Mouse (Mus musculus): ENCODE results near the gene Ywhae. TPM values are rescaled to one million over a fixed set of nuclear protein-coding genes. Genes with fewer than 3 reads are reported as not detected.
"Not testable (repeated sequence)": the region's sequence is repeated elsewhere in the genome, so short reads cannot be mapped to it uniquely, and the experiment has no call there.

Ywhae gene
- polyA plus RNA-seq, 1 experiment from 2014 or later = 1,584 TPM

GRCm38 (mm10) chr11:75700557-75700956 is 32.1 kb upstream of the Ywhae start:
- Histone ChIP-seq H3K4me1 (ENCODE audit: control insufficient read depth, insufficient read depth, low read length) (no peaks in the 10 kb centered on the region), H3K4me3 (ENCODE audit: low read depth, low read length) (no peak overlapping the region), H3K27me3 (ENCODE audit: control insufficient read depth, insufficient read depth, low read depth, low read length) (no peaks in the 10 kb centered on the region), H3K4me2 (ENCODE audit: low read length) (no peak overlapping the region), H3K36me3 (ENCODE audit: control insufficient read depth, insufficient read depth, low read length) (peaks cover 29% of the 10 kb centered on the region), H3K9ac (ENCODE audit: low read depth, low read length) (no peak overlapping the region), H3K27ac (ENCODE audit: low read length) (no peak overlapping the region), H3K9me3 (replicated peaks; ENCODE audit: control insufficient read depth, low read length, poor library complexity, severe bottlenecking) (no peaks in the 10 kb centered on the region)
- ATAC-seq = no peak
- WGBS = 95% methylated on average over 5 of the region's 5 CpGs

- Histone ChIP-seq H3K4me1 (ENCODE audit: control insufficient read depth, insufficient read depth, low read length) (no peaks in the 10 kb centered on the region), H3K27ac (ENCODE audit: low read length) (no peak overlapping the region), H3K36me3 (ENCODE audit: control insufficient read depth, insufficient read depth, low read length) (peaks cover 27% of the 10 kb centered on the region), H3K4me2 (ENCODE audit: low read length) (no peak overlapping the region), H3K4me3 (ENCODE audit: low read depth, low read length) (no peak overlapping the region), H3K9ac (ENCODE audit: low read depth, low read length) (no peak overlapping the region), H3K9me3 (replicated peaks; ENCODE audit: control insufficient read depth, low read length, poor library complexity, severe bottlenecking) (no peaks in the 10 kb centered on the region), H3K27me3 (ENCODE audit: control insufficient read depth, insufficient read depth, low read depth, low read length) (no peaks in the 10 kb centered on the region)
- WGBS = 94% methylated on average over 6 of the region's 6 CpGs
- no peak for ATAC-seq
Measured at GRCm38 (mm10) chr11:75702761-75703160, 29.9 kb upstream of the Ywhae start.

- Histone ChIP-seq H3K27ac (ENCODE audit: low read length) (no peak overlapping the region), H3K4me3 (ENCODE audit: low read depth, low read length) (no peak overlapping the region), H3K4me2 (ENCODE audit: low read length) (no peak overlapping the region), H3K9ac (ENCODE audit: low read depth, low read length) (no peak overlapping the region), H3K27me3 (ENCODE audit: control insufficient read depth, insufficient read depth, low read depth, low read length) (no peaks in the 10 kb centered on the region), H3K36me3 (ENCODE audit: control insufficient read depth, insufficient read depth, low read length) (peaks cover 22% of the 10 kb centered on the region), H3K4me1 (ENCODE audit: control insufficient read depth, insufficient read depth, low read length) (no peaks in the 10 kb centered on the region), H3K9me3 (replicated peaks; ENCODE audit: control insufficient read depth, low read length, poor library complexity, severe bottlenecking) (no peaks in the 10 kb centered on the region)
- ATAC-seq = no peak
- 93% methylated on average over 2 of the region's 2 CpGs for WGBS
Measured at GRCm38 (mm10) chr11:75703748-75704147, 28.9 kb upstream of the Ywhae start.

GRCm38 (mm10) chr11:75713949-75714348 is 18.7 kb upstream of the Ywhae start:
- no peak overlapping the region for H3K4me2 ChIP-seq (ENCODE audit: low read length)
- no peak overlapping the region for H3K9ac ChIP-seq (ENCODE audit: low read depth, low read length)
- ATAC-seq = no peak
- H3K4me3 ChIP-seq (ENCODE audit: low read depth, low read length) = no peak overlapping the region
- no peaks in the 10 kb centered on the region for H3K9me3 ChIP-seq (replicated peaks; ENCODE audit: control insufficient read depth, low read length, poor library complexity, severe bottlenecking)
- WGBS = 97% methylated on average over 1 of the region's 1 CpGs
- H3K27me3 ChIP-seq (ENCODE audit: control insufficient read depth, insufficient read depth, low read depth, low read length) = no peaks in the 10 kb centered on the region
- no peaks in the 10 kb centered on the region for H3K4me1 ChIP-seq (ENCODE audit: control insufficient read depth, insufficient read depth, low read length)
- no peaks in the 10 kb centered on the region for H3K36me3 ChIP-seq (ENCODE audit: control insufficient read depth, insufficient read depth, low read length)
- no peak overlapping the region for H3K27ac ChIP-seq (ENCODE audit: low read length)

- Histone ChIP-seq H3K27ac (ENCODE audit: low read length) (no peak overlapping the region), H3K4me3 (ENCODE audit: low read depth, low read length) (no peak overlapping the region), H3K4me1 (ENCODE audit: control insufficient read depth, insufficient read depth, low read length) (no peaks in the 10 kb centered on the region), H3K9me3 (replicated peaks; ENCODE audit: control insufficient read depth, low read length, poor library complexity, severe bottlenecking) (no peaks in the 10 kb centered on the region), H3K36me3 (ENCODE audit: control insufficient read depth, insufficient read depth, low read length) (no peaks in the 10 kb centered on the region), H3K27me3 (ENCODE audit: control insufficient read depth, insufficient read depth, low read depth, low read length) (no peaks in the 10 kb centered on the region), H3K9ac (ENCODE audit: low read depth, low read length) (no peak overlapping the region), H3K4me2 (ENCODE audit: low read length) (no peak overlapping the region)
- ATAC-seq = no peak
- WGBS = 17% methylated on average over 12 of the region's 12 CpGs
Measured at GRCm38 (mm10) chr11:75715556-75715955, 17.1 kb upstream of the Ywhae start.

GRCm38 (mm10) chr11:75716661-75717325 is 15.9 kb upstream of the Ywhae start:
- H3K9ac ChIP-seq (ENCODE audit: low read depth, low read length) = no peak overlapping the region
- no peaks in the 10 kb centered on the region; the same call in 1 of the 2 replicates for H3K9me3 ChIP-seq (replicated peaks; ENCODE audit: control insufficient read depth, low read length, poor library complexity, severe bottlenecking)
- H3K4me1 ChIP-seq (ENCODE audit: control insufficient read depth, insufficient read depth, low read length) = no peaks in the 10 kb centered on the region
- no peak overlapping the region for H3K27ac ChIP-seq (ENCODE audit: low read length)
- no peaks in the 10 kb centered on the region for H3K27me3 ChIP-seq (ENCODE audit: control insufficient read depth, insufficient read depth, low read depth, low read length)
- no peak for ATAC-seq
- H3K4me3 ChIP-seq (ENCODE audit: low read depth, low read length) = no peak overlapping the region
- H3K36me3 ChIP-seq (ENCODE audit: control insufficient read depth, insufficient read depth, low read length) = no peaks in the 10 kb centered on the region
- WGBS = 78% methylated on average over 7 of the region's 8 CpGs
- no peak overlapping the region for H3K4me2 ChIP-seq (ENCODE audit: low read length)

- WGBS = 64% methylated on average over 4 of the region's 4 CpGs
- H3K4me2 ChIP-seq (ENCODE audit: low read length) = no peak overlapping the region
- no peaks in the 10 kb centered on the region for H3K27me3 ChIP-seq (ENCODE audit: control insufficient read depth, insufficient read depth, low read depth, low read length)
- H3K4me3 ChIP-seq (ENCODE audit: low read depth, low read length) = no peak overlapping the region
- H3K36me3 ChIP-seq (ENCODE audit: control insufficient read depth, insufficient read depth, low read length) = no peaks in the 10 kb centered on the region
- H3K9ac ChIP-seq (ENCODE audit: low read depth, low read length) = no peak overlapping the region
- H3K27ac ChIP-seq (ENCODE audit: low read length) = no peak overlapping the region
- no peaks in the 10 kb centered on the region; the same call in 1 of the 2 replicates for H3K9me3 ChIP-seq (replicated peaks; ENCODE audit: control insufficient read depth, low read length, poor library complexity, severe bottlenecking)
- ATAC-seq = no peak
- no peaks in the 10 kb centered on the region for H3K4me1 ChIP-seq (ENCODE audit: control insufficient read depth, insufficient read depth, low read length)
Measured at GRCm38 (mm10) chr11:75722339-75722738, 10.3 kb upstream of the Ywhae start.

- no peaks in the 10 kb centered on the region for H3K36me3 ChIP-seq (ENCODE audit: control insufficient read depth, insufficient read depth, low read length)
- ATAC-seq = no peak
- no peak overlapping the region for H3K9ac ChIP-seq (ENCODE audit: low read depth, low read length)
- H3K4me1 ChIP-seq (ENCODE audit: control insufficient read depth, insufficient read depth, low read length) = peaks cover 12% of the 10 kb centered on the region
- no peaks in the 10 kb centered on the region for H3K27me3 ChIP-seq (ENCODE audit: control insufficient read depth, insufficient read depth, low read depth, low read length)
- no peak overlapping the region for H3K4me2 ChIP-seq (ENCODE audit: low read length)
- WGBS = 66% methylated on average over 2 of the region's 2 CpGs
- H3K27ac ChIP-seq (ENCODE audit: low read length) = no peak overlapping the region
- H3K9me3 ChIP-seq (replicated peaks; ENCODE audit: control insufficient read depth, low read length, poor library complexity, severe bottlenecking) = no peaks in the 10 kb centered on the region
- H3K4me3 ChIP-seq (ENCODE audit: low read depth, low read length) = no peak overlapping the region
Measured at GRCm38 (mm10) chr11:75727168-75727567, 5.5 kb upstream of the Ywhae start.

- not testable (repeated sequence) for H3K9ac ChIP-seq (ENCODE audit: low read depth, low read length); H3K9me3 ChIP-seq (replicated peaks; ENCODE audit: control insufficient read depth, low read length, poor library complexity, severe bottlenecking); ATAC-seq; H3K27ac ChIP-seq (ENCODE audit: low read length); H3K4me3 ChIP-seq (ENCODE audit: low read depth, low read length); H3K4me2 ChIP-seq (ENCODE audit: low read length); H3K36me3 ChIP-seq (ENCODE audit: control insufficient read depth, insufficient read depth, low read length); H3K27me3 ChIP-seq (ENCODE audit: control insufficient read depth, insufficient read depth, low read depth, low read length)
- peaks cover 13% of the 10 kb centered on the region for H3K4me1 ChIP-seq (ENCODE audit: control insufficient read depth, insufficient read depth, low read length)
- WGBS = 93% methylated on average over 6 of the region's 6 CpGs
Measured at GRCm38 (mm10) chr11:75727659-75728058, 5.0 kb upstream of the Ywhae start.

Measured in midbrain, embryonic 16.5 days (tissue).